Mouse (Mus musculus): ENCODE data around the gene Chid1. TPM values are rescaled to one million over a fixed set of nuclear protein-coding genes. Genes with fewer than 3 reads are reported as not detected.
A peak's percentile ranks its signal among the peaks of the same experiment; 100 is the strongest.

The Chid1 gene
- polyA plus RNA-seq, 1 experiment from 2014 or later = 27.5 TPM

DNA sequence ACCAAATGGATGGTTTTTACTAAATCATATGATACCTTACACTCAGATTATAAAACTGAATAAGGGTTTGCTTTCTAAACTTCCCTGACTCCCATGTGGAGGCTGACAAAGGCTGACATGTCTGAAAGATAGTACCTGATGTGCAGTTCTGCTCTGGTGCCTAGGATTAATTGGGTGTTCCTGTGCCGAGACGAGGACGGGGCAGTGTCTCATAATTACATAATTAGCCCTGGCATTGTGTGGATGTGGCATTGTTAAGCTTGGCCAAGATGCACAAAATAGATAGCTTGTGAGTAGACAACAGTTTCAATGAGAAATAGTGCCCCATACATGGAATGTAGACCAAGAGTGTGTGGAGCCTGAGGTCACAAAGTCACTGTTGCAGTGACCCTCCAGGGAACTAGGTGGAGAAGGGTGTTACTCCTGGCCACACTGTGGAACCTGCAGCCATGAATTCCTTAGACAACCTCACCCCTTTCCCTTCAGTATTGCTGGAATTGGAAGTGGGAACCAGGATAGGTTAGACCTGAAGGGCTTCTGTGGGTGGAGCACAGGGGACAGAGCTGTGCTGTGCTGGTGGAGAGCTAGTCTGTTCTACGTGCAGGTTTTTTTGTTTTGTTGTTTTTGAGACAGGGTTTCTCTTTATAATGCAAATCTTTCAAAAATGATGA, 31.1 kb upstream of the Chid1 start:
- no peaks in the 10 kb centered on the region; the same call in 1 of the 2 replicates for H3K4me1 ChIP-seq (replicated peaks)
- H3K4me2 ChIP-seq = no peak overlapping the region
- WGBS = 85% methylated on average over 4 of the region's 4 CpGs
- H3K4me3 ChIP-seq (replicated peaks) = no peak overlapping the region
- H3K27ac ChIP-seq = no peak overlapping the region
- H3K27me3 ChIP-seq = no peaks in the 10 kb centered on the region
- no peak for ATAC-seq (ENCODE audit: insufficient number of reproducible peaks, insufficient read depth, low FRiP score, low TSS enrichment, low read depth)
- H3K9me3 ChIP-seq = no peaks in the 10 kb centered on the region
- peaks cover 4% of the 10 kb centered on the region; the same call in 1 of the 2 replicates for H3K36me3 ChIP-seq
- no peak overlapping the region for H3K9ac ChIP-seq (replicated peaks)

DNA sequence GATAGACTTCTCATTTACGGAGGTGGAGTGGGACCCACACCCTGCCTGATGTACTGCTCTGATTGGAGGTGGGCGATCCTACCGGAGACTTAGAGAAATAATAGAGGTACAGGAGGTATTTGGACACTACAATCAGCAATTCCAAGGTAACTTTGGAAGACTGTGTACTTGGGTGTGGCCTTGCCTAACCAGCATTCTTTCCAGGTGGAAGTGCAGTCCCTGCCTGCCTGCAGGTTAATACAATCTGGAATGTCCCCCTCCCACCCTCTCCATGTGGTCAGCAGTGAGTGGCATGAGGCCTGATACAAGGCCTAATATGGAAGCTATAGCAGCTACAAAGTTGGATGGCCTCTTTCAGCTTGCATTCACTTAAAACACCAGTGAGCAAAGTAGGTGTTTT, 30.3 kb upstream of the Chid1 start:
- 96% methylated on average over 3 of the region's 3 CpGs for WGBS
- Histone ChIP-seq H3K4me1 (replicated peaks) (peaks cover 1% of the 10 kb centered on the region; the same call in 1 of the 2 replicates), H3K9me3 (no peaks in the 10 kb centered on the region), H3K4me2 (no peak overlapping the region), H3K4me3 (replicated peaks) (no peak overlapping the region), H3K36me3 (peaks cover 12% of the 10 kb centered on the region; the same call in 1 of the 2 replicates), H3K27me3 (no peaks in the 10 kb centered on the region), H3K9ac (replicated peaks) (no peak overlapping the region), H3K27ac (no peak overlapping the region)
- no peak for ATAC-seq (ENCODE audit: insufficient number of reproducible peaks, insufficient read depth, low FRiP score, low TSS enrichment, low read depth)

DNA sequence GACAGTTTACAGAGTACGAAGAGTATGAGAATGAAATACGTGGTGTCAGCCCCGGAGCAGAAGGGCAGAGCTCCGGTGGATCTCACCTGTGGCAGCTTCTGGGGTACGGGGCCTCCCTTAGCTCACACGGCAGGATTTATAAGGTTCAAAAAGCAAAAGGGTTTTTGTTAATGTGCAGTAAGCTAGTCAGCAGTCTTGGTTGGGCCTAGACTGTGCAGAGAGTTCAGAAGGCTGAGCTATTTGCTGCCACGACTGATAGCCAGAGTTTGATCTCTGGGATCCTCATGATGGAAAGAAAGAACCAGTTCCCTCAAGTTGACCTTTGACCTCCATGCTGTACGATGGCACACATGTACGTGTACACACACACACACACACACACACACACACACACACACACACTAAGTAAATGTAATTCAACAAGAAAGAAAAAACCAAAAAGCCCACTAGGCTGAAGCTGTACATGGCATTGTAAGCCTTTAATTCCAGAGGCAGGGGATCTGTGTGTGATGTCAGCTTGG, 29.7 kb upstream of the Chid1 start:
- no peaks in the 10 kb centered on the region for H3K9me3 ChIP-seq
- WGBS = 87% methylated on average over 9 of the region's 9 CpGs
- no peak overlapping the region for H3K9ac ChIP-seq (replicated peaks)
- no peak overlapping the region for H3K4me2 ChIP-seq
- peaks cover 15% of the 10 kb centered on the region; the same call in 1 of the 2 replicates for H3K36me3 ChIP-seq
- peaks cover 7% of the 10 kb centered on the region for H3K4me1 ChIP-seq (replicated peaks)
- no peak overlapping the region for H3K27ac ChIP-seq
- H3K27me3 ChIP-seq = no peaks in the 10 kb centered on the region
- ATAC-seq (ENCODE audit: insufficient number of reproducible peaks, insufficient read depth, low FRiP score, low TSS enrichment, low read depth) = no peak
- H3K4me3 ChIP-seq (replicated peaks) = no peak overlapping the region

DNA sequence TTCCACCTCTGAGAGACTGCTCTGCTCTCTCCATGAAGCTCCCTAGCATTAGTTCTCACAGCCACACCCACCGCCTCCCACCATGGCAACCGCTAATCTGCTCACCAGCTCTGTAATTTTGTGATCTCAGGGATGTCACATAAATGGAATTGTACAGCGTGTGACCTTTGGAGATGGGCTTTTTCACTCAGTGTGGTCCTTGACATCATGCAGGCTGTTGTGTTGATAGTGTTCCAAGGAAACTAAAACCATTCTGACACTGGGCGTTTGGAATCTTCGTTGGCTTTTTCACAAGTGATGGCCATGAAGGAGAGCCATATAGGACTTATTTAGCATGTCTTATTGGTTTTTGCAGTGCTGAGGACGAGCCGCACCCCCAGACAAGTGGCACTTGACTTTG, 26.9 kb upstream of the Chid1 start:
- Histone ChIP-seq H3K27ac (no peak overlapping the region), H3K9me3 (no peaks in the 10 kb centered on the region), H3K4me2 (no peak overlapping the region), H3K9ac (replicated peaks) (no peak overlapping the region), H3K4me1 (replicated peaks) (peaks cover 21% of the 10 kb centered on the region), H3K4me3 (replicated peaks) (no peak overlapping the region), H3K27me3 (no peaks in the 10 kb centered on the region), H3K36me3 (peaks cover 15% of the 10 kb centered on the region; the same call in 1 of the 2 replicates)
- ATAC-seq (ENCODE audit: insufficient number of reproducible peaks, insufficient read depth, low FRiP score, low TSS enrichment, low read depth) = no peak
- WGBS = 80% methylated on average over 7 of the region's 7 CpGs

DNA sequence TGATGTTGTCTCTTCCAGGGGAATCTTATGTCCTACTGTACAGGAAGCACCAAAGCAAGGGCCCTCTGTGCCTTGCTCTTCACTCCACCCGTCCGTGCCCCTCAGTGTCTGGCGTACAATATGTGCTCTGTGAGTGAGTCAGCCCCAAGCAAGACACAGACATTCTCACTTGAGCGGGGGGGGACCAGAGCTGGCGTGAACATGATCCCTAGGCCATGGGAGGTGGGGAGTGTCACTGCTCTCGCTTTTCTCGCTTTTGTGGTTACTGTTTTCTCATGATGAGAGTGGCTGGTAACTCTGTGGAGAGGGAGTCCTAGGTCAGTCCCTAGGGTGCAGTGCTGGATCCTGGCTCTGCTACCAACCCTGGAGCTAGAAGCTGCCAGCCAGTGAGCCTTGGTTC, 24.9 kb upstream of the Chid1 start:
- 71% methylated on average over 7 of the region's 7 CpGs for WGBS
- peaks cover 26% of the 10 kb centered on the region for H3K4me1 ChIP-seq (replicated peaks)
- H3K9me3 ChIP-seq = no peaks in the 10 kb centered on the region
- 0 out of 2 replicates have a peak overlapping the region, but pooled peaks have one; percentile 23 for H3K9ac ChIP-seq (replicated peaks)
- 0 out of 2 replicates have a peak overlapping the region, but pooled peaks have one; percentile 6 for H3K4me2 ChIP-seq
- H3K27me3 ChIP-seq = no peaks in the 10 kb centered on the region
- peaks cover 11% of the 10 kb centered on the region; the same call in 1 of the 2 replicates for H3K36me3 ChIP-seq
- H3K4me3 ChIP-seq (replicated peaks) = no peak overlapping the region
- ATAC-seq (ENCODE audit: insufficient number of reproducible peaks, insufficient read depth, low FRiP score, low TSS enrichment, low read depth) = no peak
- H3K27ac ChIP-seq = no peak overlapping the region

DNA sequence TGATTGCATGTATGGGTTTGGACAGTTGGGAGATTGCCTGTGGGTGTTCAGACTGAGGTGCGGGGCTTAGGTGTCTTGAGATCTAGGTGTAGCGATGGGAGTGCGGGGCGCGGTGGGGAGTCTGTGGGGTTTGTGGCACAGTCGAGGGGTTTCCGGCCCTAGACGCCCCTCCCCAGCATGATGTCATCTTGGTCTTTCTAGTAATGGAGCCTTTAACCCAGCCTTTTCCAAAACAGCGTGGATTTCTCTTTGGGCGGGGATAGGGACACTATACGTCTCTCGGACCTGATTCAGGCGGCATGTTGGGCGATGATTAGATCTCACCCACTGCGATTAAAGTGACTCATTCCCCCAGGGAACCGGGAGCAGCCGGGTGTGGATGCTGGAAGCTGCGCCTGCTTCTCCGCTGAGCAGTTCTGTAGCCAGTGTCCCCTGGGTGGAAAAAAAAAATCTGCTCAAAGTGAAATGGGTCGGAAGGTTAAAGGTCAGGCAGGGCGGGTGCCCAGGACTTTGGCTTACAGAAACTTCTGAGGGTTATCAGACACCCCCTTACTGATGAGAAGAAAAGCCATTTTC, 23.3 kb upstream of the Chid1 start:
- Histone ChIP-seq H3K4me2 (peak overlapping the region; percentile 78), H3K27ac (no peak overlapping the region; the same call in 1 of the 2 replicates), H3K36me3 (peaks cover 11% of the 10 kb centered on the region; the same call in 1 of the 2 replicates), H3K4me3 (replicated peaks) (peak overlapping the region; percentile 96), H3K9ac (replicated peaks) (peak overlapping the region; percentile 94), H3K9me3 (no peaks in the 10 kb centered on the region), H3K4me1 (replicated peaks) (peaks cover 26% of the 10 kb centered on the region), H3K27me3 (no peaks in the 10 kb centered on the region)
- no peak for ATAC-seq (ENCODE audit: insufficient number of reproducible peaks, insufficient read depth, low FRiP score, low TSS enrichment, low read depth)
- WGBS = under 1% methylated on average over 21 of the region's 21 CpGs

DNA sequence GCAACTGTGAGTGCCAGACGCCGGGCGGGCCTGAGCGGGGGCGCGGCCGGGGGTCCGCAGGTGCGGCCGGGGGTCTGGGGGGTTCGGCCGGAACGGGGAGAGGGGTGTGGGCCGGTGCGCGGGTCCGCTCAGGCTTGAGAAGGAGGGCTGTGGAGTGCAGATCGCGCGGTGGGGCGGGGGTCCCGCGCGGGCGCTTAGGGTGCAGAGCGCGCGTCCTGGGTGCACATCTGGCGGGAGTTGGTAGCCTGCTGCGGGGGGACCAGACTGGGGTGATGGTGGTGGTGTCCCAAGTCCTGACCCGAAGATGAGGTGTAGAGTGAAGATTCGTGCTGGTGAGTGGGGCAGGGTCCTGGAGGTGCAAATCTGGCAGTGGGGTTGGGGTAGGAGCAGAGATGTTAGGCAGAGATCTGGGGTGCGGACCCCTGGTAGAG, 22.8 kb upstream of the Chid1 start:
- Histone ChIP-seq H3K9me3 (no peaks in the 10 kb centered on the region), H3K4me2 (peak overlapping the region; percentile 78), H3K9ac (replicated peaks) (peak overlapping the region; percentile 94), H3K27me3 (no peaks in the 10 kb centered on the region), H3K36me3 (peaks cover 11% of the 10 kb centered on the region; the same call in 1 of the 2 replicates), H3K4me3 (replicated peaks) (peak overlapping the region; percentile 96), H3K4me1 (replicated peaks) (peaks cover 26% of the 10 kb centered on the region), H3K27ac (peak overlapping the region; percentile 80)
- ATAC-seq (ENCODE audit: insufficient number of reproducible peaks, insufficient read depth, low FRiP score, low TSS enrichment, low read depth) = peak; percentile 23
- under 1% methylated on average over 33 of the region's 33 CpGs for WGBS

DNA sequence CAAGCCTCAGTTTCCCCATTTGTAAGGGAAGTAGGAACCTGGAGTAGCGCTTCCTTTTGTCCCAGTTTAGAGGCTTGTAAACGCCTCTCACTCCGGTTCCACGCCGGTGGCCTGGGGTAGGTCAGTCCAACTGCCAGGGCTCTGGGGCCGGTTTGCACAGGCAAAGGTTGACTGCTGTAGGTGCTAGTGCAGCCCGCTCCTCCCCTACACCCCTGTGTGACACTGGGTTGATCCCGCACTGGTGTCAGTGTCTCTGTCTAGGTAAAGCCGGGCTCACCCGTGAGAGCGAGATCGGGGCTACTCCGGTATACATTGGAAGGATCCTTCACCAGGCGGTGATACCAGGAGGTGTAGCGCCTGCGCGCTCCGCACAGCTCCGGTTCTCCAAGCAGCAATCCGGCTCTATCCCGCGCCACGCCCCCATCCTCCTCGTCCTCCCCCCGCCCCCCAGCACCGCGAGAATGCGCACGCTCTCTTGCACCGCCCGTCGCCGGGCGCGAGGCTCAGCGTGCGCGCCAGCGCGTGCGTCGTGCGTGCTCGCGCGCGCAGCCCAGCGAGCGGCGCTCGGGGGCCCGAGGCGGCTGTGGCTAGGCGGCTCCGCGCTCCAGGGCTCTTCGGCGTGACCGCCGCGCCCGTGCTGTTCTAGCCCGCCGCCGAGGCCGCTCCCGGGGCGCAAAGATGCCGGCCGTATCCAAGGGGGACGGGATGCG, 22.2 kb upstream of the Chid1 start, which contains the start of gene Ap2a2:
Gene Ap2a2, plus strand, starts transcription at position 492 of the 710 bp plus-strand sequence.
- Histone ChIP-seq H3K36me3 (peaks cover 11% of the 10 kb centered on the region; the same call in 1 of the 2 replicates), H3K27ac (peak within 1 kb of the TSS; percentile 80), H3K9ac (replicated peaks) (peak within 1 kb of the TSS; percentile 94), H3K4me2 (peak within 1 kb of the TSS; percentile 78), H3K9me3 (no peaks in the 10 kb centered on the region), H3K27me3 (no peaks in the 10 kb centered on the region), H3K4me1 (replicated peaks) (peaks cover 26% of the 10 kb centered on the region), H3K4me3 (replicated peaks) (peak within 1 kb of the TSS; percentile 96)
- peak; percentile 91 for ATAC-seq (ENCODE audit: insufficient number of reproducible peaks, insufficient read depth, low FRiP score, low TSS enrichment, low read depth)
- WGBS = under 1% methylated on average over 72 of the region's 72 CpGs

DNA sequence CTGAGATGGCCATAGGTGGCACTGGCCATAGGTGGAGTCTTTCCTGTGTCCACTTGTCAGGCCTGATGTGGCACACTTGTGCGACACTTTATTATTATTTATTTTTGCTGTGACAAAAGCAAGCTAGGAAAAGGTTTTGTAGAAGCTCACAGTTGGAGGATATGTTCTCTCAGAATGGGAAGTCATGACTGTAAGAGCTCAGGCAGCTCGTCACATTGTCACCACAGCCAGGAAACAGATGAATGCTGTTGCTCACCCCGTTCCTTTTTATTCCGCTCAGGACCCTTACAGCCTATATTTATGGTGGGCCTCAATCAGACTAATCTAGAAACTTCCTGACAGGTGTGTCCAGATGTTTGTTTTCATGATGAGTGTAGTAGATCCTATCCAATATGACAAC, 20.8 kb upstream of the Chid1 start:
- Histone ChIP-seq H3K4me3 (replicated peaks) (no peak overlapping the region), H3K4me2 (no peak overlapping the region), H3K27ac (no peak overlapping the region), H3K9me3 (no peaks in the 10 kb centered on the region), H3K9ac (replicated peaks) (no peak overlapping the region), H3K36me3 (peaks cover 8% of the 10 kb centered on the region; the same call in 1 of the 2 replicates), H3K27me3 (no peaks in the 10 kb centered on the region), H3K4me1 (replicated peaks) (peaks cover 26% of the 10 kb centered on the region)
- ATAC-seq (ENCODE audit: insufficient number of reproducible peaks, insufficient read depth, low FRiP score, low TSS enrichment, low read depth) = no peak
- whole genome bisulfite sequencing = 81% methylated on average over 4 of the region's 4 CpGs

DNA sequence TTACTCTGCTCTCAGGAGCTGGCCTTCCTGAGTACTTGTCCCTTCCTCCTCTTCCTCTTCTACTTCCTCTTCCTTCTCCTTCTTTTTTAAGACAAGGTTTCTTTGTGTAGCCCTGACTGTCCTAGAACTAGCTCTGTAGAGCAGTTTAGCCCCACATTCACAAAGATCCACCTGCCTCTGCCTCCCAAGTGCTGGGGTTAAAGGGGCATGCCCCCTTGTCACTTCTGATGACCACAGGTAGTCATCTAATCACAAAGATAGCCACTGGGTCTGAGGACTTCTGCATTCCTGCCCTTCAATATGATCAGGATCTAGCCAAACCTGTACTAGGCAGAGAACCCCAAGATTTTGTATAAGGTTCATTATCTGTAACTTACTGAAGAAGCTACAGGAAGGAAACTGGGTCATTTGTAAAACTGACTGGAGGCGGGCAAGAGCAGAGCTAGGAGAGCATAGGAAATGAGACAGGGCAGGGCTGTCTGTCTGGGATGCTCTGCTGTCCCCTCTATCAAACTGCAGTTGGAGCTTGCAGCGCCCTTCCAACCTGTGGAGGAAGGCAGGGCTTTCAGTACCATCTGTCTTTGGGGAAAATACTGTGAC, 20.2 kb upstream of the Chid1 start:
- Histone ChIP-seq H3K4me2 (no peak overlapping the region), H3K9me3 (no peaks in the 10 kb centered on the region), H3K9ac (replicated peaks) (no peak overlapping the region), H3K27ac (no peak overlapping the region), H3K4me3 (replicated peaks) (no peak overlapping the region), H3K36me3 (peaks cover 2% of the 10 kb centered on the region; the same call in 1 of the 2 replicates), H3K4me1 (replicated peaks) (peaks cover 24% of the 10 kb centered on the region), H3K27me3 (no peaks in the 10 kb centered on the region)
- no peak for ATAC-seq (ENCODE audit: insufficient number of reproducible peaks, insufficient read depth, low FRiP score, low TSS enrichment, low read depth)
- WGBS = 66% methylated on average over 2 of the region's 2 CpGs
